Mouse (Mus musculus): ENCODE measurements around the gene Mycs.

- TF ChIP-seq CTCF (IDR thresholded peaks at IDR 0.05; ENCODE audit: extremely low read depth, insufficient read length, insufficient replicate concordance, low read depth, low read length) = no peak
- TF ChIP-seq POLR2A (IDR thresholded peaks at IDR 0.05; ENCODE audit: low read depth, low read length) = no peak
Observed at GRCm38 (mm10) chrX:5469165-5469564, at the start of gene Mycs.

All from small intestine, adult 2 months (tissue).